Mouse (Mus musculus): ENCODE data around the gene Cmtr1.

DNA sequence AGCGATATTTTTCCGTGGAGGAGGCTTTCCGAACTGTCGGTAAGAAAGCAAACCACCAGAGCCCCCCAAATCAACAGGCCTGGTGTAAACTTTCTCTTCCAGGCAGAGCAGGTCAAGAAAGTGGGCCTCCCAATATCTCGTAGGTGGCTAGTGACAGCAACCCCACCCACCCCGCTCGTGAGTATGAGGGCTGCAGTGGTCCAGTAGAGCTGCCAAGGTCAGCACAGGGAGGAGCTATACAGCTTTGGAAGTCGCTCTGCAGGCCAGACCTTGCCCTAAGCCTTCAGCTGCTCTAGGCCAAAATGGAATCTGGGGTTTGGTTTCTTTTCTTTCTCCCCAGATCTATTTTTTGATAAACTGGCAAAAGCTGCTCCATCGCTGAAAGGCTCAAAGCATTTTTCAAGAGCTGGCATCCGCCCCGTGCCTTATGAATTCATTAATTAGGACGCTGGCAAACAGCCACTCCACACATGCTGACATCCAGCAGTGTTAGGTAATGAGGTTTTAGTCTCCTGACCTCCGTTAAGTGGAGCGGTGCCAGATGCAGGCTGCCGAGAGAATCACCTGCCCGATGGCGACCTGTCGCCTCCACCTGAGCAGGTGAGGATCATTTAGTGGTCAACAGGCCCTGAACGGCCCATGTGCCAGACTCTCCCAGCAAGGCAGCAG, 50.8 kb downstream of the Cmtr1 start:
- TF ChIP-seq CTCF (IDR thresholded peaks at IDR 0.05; ENCODE audit: control insufficient read depth, insufficient read depth, low read length) = no peak
- no peak for TF ChIP-seq POLR2A (IDR thresholded peaks at IDR 0.05; ENCODE audit: borderline replicate concordance, control insufficient read depth, low read depth, low read length)
